Mouse (Mus musculus): ENCODE measurements around the gene Tbc1d22a.
"Not testable (repeated sequence)": the region's sequence is repeated elsewhere in the genome, so short reads cannot be mapped to it uniquely, and the experiment has no call there.

Gene Tbc1d22a

DNA sequence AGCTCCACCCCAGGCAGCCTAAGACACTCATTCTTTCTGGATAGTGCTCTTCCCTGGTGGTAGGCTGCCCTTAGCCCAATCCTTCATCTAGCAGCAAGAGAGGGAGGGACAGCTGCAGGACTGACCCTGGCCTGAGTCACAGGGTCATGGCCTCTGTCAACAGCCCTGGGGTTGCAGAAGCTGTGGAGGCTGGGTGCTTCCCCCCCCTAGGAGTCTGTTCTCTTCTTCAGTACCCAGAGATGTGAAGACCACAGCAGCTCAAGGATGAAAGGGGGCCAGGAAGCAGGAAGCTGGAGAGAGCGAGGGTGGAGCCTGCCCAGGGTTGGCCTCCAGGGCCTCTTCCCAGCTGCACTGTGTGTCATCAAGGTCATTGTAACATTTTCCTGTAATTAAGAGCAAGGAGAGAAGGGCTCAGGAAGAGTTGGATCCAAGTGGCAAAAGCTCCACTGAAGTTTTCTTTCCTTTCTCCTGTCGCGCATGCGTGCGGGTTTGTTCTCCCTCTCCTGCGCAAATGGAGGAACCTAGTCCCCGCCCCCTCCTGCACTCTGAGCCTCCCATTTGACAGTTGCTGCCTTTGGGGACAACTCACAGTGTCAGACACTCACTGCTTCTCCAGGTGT lies 10.2 kb upstream of the Tbc1d22a start:
- peak; percentile 76 for DNase-seq

DNA sequence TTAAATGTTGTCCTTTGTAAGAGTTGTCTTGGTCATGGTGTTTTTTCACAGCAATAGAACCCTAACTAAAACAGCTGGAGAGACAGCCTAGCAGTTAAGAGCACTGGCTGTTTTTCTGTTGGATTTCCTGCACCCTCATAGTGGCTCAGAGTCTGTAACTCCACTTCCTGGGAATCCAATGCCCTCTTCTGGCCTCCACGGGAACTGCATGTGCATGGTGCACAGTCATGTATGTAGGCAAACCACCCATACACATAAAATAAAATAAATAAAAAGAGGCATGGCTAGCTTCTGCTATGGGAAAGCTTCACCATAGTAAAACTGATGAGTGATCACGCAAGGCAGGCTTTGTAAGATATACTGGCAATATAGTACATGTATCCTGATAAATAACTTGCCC lies 9.0 kb upstream of the Tbc1d22a start:
- DNase-seq = peak; percentile 84

DNA sequence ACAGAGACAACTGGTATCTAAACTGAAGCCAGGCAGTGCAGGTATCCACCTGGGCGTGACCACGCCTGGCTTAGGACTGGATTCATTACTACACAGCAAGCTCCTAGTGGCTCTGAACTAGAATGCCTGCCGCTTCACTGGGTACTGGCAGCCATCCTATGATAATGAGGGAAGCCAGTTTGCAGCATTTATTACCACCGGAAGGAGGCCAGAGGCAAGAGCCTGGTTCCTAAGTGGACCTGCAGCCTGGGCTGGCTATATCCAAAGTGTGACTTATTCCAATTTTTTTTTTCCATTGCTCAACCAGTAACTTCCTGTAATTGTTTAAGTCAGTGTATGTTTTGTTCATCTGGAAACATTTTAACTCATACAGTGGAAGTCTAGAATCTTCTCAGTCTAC lies 7.9 kb upstream of the Tbc1d22a start:
- no peak for DNase-seq

DNA sequence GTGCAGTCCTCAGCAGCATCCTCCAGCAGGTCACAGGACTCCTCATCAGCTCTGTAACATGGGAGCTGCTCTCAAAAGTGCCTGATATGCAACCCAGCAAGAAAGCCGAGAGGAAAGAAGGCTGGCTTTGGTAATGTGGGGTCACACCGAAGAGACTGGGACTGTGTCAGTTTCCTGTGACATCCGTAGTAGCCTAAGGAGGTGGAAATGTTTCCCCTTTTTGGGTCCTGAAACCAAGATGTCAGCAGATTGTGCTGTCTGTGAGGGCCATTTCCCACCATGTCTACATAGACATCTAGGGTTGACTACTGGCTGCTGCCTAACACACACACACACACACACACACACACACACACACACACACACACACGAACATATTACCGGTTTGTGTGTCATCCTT lies 2.1 kb upstream of the Tbc1d22a start:
- not testable (repeated sequence) for DNase-seq

DNA sequence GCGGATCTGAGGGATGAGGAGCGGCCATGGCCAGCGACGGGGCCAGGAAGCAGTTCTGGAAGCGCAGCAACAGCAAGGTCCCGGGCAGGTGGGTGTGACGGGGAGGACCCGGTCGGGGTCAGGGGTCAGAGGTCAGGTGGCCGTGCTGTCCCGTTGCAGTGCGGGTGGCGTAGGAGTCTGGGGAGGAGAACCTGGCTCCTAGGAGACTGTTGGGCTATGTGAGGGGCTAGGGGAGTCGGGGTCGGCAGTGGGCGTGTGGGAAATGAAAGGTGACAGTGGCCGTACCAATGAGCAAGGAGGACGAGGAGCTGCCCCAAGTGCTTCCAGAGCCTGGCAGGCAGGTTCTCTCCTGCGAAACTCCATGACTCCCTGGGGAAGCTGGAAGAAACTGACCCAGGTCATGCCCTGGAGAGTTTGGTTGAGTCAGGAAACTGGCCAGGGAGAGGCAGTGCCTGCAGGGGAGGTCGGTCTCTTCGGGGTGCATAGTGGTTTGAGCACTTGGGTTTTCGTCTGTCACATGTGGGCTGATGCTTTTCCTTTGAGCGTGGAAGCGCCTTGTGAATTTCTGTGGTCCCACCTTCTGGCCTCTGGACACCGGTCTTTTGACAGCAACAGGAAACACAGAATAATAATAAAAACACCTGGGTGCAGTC lies 416 bp downstream of the Tbc1d22a start:
- no peak for DNase-seq

DNA sequence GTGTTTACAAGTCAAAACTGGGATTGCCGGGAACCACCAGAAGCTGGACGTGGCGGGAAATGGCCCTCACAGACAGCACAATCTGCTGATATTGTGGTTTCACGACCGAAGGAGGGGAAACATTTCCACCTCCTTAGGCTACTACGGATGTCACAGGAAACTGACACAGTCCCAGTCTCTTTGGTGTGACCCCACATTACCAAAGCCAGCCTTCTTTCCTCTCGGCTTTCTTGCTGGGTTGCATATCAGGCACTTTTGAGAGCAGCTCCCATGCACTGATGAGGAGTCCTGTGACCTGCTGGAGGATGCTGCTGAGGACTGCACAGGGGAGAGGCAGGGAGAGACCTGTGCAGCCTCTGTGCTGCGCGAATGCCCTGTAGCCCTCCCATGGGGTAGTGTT lies 2.4 kb downstream of the Tbc1d22a start:
- not testable (repeated sequence) for DNase-seq

DNA sequence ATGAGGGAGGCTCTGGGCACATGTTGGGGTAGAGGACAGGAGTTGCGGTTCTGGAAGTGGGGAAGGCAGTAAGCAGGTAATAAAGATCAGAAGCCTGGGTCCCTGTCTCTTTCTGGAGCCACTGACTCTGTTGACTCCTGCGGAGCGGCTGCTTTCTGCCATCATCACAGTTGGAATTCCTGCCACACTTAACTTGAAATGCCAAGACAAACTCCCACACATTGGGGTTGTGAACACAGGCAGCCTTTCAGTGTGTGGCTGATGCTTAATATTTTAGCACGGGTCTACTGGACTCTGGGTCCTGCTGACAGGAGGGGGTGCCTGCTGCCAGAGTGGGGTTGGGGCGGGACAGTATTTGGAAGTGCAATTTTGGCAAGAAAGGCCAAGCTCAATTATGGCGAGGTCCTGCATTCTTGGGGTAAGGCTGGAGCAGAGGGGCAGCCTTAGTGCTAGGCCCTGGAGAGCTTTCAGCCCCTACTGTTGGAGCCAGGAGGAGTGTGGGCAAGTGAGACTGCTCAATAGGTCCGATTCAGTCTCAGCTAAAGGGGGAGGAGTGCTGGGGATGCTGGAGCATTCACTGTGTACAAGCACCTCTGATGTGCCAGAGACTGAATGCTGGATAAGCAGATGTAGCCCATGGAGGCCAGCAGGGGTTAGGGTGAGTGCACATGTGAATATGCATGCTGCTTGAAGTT lies 5.4 kb downstream of the Tbc1d22a start:
- no peak for DNase-seq

DNA sequence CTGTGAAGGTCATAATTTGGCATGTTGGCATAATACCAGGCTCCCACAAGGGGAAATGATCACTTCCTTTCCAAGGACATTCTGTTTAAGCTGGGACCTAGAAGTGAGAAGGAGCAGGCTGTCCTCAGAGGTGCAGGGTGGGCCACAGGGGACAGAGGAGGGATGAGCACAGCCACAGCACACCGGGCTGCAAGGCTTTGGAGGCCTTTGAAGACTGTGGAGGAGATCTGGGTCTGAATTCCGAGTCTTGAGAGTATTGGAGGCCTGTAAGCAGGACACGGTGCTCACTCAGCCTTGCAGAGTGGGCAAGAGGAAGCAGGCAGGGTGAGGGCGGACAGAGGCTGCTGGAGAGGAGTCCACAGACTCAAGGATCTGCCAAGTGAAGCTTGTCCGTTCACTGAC lies 6.0 kb downstream of the Tbc1d22a start:
- DNase-seq = peak; percentile 84

DNA sequence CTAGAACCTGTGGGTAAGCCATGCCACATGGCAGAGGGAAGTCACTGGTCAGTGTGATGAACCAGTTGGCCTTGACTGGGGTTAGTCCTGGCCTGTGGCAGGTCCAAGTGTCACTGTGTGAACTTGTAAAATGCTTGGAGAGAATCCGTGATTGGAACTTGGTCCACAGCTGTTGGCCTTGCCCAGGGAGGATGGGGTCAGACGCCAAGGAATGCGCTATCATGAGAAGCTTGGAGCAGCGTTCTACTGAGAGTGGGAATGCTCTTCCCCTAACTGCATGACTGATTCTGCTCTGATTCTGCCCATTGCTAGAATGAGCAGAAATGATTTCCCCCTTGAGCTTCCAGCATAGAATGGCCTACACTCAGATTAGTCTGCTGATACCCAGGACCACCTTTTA lies 6.5 kb downstream of the Tbc1d22a start:
- DNase-seq = no peak

DNA sequence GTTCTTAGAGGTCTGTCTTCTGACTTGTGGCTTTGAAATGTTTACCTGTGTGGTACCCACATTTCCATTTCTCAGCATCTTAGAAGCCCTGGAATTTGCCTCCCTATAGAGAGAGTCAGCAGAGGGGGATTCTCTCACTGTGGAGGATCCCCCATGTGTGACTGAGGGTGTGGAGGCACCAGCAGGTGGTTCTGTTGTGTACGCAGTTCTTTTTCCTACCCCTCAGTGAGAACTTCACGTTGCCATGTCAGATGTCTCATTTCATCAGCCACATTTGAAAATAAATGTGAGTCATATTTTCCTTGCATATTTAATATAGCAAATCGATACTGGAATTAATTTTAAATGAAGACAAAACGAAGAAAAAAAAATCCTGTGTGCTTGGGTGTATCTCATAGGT lies 7.1 kb downstream of the Tbc1d22a start:
- DNase-seq = no peak

DNA sequence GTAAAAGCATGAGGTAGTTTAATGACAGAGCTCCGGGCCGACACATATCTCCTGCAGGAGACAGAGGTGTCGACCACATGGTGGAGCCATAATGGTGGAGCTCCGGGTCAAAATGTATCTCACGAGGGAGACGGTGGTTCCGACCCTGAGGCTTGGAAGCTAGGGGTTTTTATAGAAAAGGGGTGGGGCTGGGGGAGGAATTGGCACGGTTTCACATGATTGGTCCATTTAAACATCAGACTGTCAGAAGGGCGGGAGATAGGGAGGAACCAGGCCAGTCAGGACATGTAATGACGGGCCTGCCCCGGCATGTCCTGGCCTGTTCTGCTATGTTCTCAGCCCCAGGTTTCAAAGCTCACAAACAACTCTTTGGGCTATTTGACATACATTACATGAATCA lies 7.6 kb downstream of the Tbc1d22a start:
- DNase-seq = not testable (repeated sequence)

DNA sequence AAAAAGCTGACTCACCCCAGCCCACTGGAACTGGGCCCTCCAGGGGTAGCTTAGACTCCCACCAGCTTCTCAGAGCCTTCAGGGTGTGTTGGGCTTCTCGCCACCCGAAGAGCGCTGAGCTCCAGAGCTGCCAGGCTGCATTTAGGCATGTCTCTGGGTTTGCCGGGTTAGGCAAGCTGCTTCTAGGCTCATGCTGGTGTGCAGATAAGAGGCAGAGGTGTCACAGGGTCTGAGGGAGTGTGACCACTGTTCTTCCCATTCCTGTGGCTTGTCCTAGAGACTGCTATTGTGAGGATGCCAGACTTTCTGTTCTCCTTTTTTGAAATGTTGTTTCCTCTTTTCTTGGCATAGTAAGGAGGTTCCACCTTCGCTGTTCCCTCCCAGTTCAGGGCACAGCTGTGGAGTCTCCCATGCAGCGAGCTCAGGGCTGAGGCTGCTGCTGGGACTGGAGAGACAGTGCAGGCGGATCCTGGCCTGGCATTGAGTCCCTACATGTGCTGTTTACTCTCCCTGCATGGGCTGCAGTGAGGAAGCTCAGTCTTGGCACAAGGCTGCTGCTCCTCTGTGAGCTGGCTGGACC lies 10.8 kb downstream of the Tbc1d22a start:
- DNase-seq = peak; percentile 52

DNA sequence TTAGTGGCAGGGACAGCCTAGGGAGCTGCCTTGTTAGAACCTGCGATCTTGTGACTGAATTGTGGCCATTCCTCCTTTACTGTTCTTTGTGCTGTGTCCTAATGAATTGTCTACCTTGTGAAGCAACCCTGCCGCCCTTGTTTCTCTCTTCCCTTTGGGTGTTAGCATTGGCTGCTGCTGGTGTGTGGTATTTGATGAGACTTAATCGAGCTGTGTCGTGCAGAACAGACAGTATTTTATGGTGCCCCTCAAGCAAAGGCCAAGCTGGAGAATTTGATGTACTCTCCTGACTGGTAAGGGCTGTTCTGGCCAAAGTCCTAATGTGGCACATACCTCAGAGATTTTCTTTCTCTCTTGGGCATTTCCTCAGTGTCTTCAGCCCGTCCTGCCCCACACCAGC lies 12.0 kb downstream of the Tbc1d22a start:
- no peak for DNase-seq

DNA sequence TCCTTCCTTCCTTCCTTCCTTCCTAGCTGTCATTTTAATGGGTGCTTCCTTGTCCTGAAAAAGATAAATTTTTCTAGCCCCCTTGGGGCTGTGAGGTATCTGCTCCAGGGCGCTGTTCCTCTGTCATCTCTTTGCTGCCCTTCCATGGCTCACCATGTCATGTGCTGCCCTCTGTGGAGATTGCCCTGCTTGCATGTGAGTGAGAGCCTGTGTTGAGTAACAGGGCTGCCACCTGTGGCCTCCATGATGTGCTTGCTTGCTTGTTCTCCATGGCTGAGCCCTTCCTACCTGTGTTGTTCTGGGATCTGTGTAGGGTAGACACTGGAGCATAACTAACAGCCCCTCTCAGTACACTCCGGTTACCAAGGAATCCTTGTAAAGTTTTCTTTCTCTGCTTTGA lies 12.7 kb downstream of the Tbc1d22a start:
- DNase-seq = no peak

DNA sequence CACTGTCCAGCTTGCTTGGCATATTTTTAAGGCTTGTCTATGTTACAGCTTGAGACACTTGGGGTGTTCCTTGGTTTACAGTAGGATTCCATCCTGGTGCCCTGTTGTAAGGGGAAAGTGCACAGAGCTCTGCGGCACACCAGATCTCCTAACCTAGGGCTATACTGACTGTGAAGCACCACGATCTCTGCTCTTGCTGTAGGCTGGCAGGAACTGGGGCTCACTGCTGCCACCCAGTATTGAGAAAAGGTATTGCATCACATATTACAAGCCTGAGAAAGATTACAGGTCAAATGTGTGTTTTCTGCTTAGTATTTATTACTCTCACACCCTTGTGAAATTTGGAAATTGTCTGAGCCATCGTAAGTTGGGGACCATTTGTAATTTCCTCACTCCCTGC lies 13.9 kb downstream of the Tbc1d22a start:
- peak; percentile 84 for DNase-seq

DNA sequence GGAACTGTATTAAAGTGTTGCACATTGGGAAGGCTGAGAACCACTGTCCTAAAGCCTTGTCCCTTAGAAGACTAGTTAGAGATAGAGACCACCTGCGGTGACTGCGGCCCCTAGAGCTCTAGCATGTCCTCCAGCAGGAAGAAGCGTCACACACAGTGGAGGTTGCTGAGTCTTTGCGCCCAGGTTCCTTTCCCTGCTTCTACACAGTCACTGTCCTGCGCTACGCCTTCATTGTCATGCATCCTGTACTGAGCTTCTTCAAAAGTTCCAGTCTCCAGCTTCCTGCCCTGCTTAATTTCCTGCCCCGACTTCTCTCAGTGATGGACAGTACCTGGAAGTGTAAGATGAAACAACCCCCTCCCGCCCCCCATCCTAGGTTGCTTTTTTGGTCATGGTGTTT lies 14.8 kb downstream of the Tbc1d22a start:
- DNase-seq = peak; percentile 33

DNA sequence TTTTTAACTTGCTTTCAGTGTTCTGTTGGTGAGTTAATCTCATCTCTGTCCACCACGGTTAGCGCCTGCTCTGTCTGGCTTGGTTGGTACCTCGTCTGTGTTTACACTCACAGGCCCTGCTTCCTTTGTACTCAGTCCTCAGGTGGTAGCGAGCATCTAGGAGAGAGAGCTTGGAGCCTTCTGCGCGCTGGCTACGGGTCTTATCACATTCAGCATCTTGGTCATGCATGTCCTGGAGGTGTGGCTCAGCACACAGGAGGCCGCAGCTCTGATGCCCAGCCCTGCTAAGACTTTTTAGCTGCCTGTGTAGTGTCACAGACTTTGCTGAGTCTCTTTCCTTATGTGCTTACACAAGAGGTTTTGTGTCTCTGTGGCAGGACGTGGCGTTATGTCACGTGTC lies 15.4 kb downstream of the Tbc1d22a start:
- no peak for DNase-seq

DNA sequence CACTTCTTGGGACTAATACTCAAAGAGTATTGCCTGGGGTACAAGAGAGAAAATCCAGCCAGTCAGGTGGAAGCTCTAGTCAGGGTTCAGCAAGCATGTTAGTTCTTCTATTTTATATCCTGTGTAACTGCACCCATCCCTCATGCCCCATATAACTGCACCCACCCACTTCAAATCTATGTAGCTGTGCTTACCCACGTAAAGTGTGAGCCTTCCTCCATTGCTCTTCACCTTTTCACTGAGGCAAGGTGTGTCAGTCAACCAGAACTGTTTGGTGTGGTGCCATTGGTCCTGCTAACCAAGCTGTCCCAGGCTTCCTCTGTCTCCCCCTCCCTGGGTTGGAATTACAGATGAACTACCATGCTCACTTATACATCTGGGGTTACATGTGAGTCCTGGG lies 16.9 kb downstream of the Tbc1d22a start:
- no peak for DNase-seq

DNA sequence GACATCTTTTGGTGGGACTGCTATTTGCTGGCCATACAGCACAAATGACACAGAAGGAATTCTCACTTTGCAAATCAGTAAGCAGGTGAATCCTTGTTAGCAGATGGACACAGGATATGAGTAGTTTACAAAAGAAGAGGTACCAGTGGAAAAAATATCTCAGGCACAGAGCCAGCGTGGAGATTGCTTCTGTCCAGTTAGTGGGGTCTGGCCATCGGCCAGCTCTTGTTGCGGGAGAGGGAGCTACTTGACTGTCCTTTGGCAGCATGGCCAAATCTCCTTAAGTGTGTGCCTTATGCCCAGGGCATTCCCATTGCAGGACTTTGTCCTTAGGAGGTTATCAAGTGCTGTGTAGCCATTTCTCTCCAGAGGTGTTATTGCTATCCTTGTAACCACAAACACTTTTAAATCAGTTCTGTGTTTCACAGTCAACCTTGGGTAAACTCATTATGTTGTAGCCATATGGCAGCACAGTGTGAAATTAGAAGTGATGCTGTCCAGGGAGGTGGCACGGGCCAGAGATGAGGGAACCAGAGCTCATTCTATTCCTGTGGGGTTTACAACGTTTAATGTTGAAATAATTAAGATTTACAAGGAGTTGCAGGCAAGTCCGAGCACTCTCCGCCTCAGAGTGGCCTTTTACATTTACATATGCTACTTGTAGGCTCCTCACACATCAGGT lies 17.7 kb downstream of the Tbc1d22a start:
- DNase-seq = no peak

DNA sequence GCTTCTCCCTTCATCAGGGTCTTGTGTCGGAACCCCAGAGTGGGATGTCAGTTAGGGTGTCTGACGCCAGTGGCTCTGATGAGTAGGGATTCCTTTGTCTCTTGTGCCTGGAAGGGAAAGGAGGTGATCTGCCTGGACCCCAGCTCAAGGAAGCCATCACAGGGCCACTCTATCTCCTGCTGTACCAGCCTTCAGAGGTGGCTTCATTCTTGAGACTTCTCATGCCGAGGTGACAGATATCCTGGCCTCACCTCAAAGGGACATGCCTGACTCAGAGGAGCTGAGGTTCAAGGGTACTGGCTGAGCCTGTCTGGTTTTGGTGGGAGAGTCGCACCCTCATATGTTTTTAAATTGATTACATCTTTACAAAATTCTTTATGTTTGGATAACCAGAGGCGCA lies 19.7 kb downstream of the Tbc1d22a start:
- DNase-seq = no peak

DNA sequence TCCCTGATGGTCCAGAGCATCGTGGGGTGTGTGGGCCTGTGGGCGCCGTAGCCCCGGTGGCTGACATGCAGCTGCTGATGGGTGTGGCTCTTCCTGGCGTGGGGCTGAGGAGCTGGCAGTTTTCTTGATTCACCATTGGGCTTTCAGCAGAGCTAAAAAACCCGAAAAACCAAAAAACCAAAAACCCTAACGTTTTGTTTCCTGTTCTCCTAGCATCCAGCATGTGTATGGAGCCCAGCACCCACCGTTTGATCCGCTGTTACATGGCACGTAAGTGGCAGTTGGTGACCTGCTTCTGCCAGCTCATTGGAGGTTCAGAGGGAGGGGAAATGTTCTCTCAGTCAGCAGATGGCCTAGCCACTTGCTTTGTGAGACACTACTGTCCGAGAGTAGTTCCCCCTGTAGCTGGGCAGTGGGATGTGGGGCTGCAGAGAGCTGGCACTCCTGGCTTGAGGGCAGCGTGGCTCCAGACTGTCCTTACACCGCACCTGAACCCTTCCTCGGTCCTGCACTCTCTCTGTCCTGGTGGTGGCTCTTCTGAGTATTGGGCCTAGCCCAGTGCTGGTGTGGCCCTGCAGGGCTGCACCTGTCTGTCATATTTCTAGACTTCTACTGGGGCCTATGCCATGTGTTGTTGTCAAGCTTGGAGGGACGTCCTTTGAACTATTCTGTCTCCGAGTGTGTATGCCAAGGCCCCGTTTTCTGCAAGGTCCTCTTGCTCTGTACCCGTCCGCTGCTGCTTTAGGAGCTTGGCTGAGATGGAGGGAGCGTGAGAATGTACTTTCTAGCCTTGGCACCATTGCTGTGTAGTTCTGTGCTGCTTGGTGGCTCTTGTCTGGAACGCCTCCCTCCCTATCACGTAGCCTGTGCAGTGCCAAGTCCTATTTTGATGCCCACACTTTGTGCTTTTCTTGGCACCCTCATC lies 20.5 kb downstream of the Tbc1d22a start:
- DNase-seq = no peak

DNA sequence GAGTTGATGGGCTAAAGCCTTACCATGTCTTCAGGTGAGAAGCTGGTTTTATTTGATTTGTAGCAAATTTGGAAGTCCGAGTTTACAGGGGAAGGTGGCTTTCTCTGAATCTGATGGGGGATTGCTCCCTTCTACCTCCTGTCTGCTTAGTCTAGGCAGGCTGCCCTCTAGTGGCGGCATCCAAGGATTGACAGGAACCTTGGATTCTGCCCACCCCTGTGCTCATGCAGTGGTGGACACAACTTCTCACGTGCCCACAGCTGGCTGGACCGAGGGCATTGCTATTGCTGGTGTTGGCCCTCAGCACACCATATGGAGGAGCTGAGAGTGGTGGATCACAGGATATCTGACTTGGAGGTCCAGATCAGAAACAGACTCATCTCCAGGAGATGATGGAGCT lies 22.0 kb downstream of the Tbc1d22a start:
- peak; percentile 71 for DNase-seq
